Mouse (Mus musculus) MEL (cell line): ENCODE results near the gene Gm20388. TPM values are rescaled to one million over a fixed set of nuclear protein-coding genes. Genes with fewer than 3 reads are reported as not detected.

Experiments
- DNase-seq: peaks from one replicate; pipeline ENCODE4 v3.0.0; 2011; ENCODE audit warnings: low read depth, low spot score
- H3K27ac ChIP-seq: 2 replicates; pipeline ENCODE4 v1.5.1; 2012; ENCODE audit warnings: low read depth, mild to moderate bottlenecking, control low read depth, low read length, moderate library complexity; ENCODE audit not compliant: control insufficient read depth
- H3K27me3 ChIP-seq, 2 experiments: fragments of 150-350 bp in 1 of 2; sonication (generic) in 1 of 2; 2 replicates each; pipeline ENCODE4 v1.6.1; 2012; ENCODE audit warnings: low read length in 2 of 2, mild to moderate bottlenecking in 2 of 2, improper control_type of control experiment in 1 of 2, moderate library complexity in 1 of 2; ENCODE audit not compliant: insufficient read depth in 2 of 2, control insufficient read depth in 1 of 2
- H3K36me3 ChIP-seq, 2 experiments: 2 replicates each; pipeline ENCODE4 v1.6.1; 2012 to 2014; ENCODE audit warnings: low read length in 2 of 2, improper control_type of control experiment in 1 of 2, inconsistent platforms in 1 of 2, mild to moderate bottlenecking in 1 of 2; ENCODE audit not compliant: insufficient read depth in 2 of 2, control insufficient read depth in 1 of 2
- H3K4me1 ChIP-seq, 2 experiments: fragments of 150-350 bp in 1 of 2; sonication (generic) in 1 of 2; 2 replicates each; pipeline ENCODE4 v1.6.1; 2012; ENCODE audit warnings: low read length in 2 of 2, improper control_type of control experiment in 1 of 2, mild to moderate bottlenecking in 1 of 2; ENCODE audit not compliant: insufficient read depth in 2 of 2, control insufficient read depth in 1 of 2
- H3K4me3 ChIP-seq, 2 experiments: fragments of 150-350 bp in 1 of 2; sonication (generic) in 1 of 2; 2 replicates each; pipeline ENCODE4 v1.5.1; 2012; ENCODE audit warnings: low read depth in 2 of 2, low read length in 2 of 2, mild to moderate bottlenecking in 2 of 2, moderate library complexity in 2 of 2, control low read depth in 1 of 2, improper control_type of control experiment in 1 of 2; ENCODE audit not compliant: control insufficient read depth in 1 of 2, insufficient read depth in 1 of 2
- H3K79me2 ChIP-seq: 2 replicates; pipeline ENCODE4 v1.6.1; 2012; ENCODE audit warnings: mild to moderate bottlenecking, low read length, moderate library complexity; ENCODE audit not compliant: control insufficient read depth, poor library complexity, insufficient read depth
- H3K9ac ChIP-seq: 2 replicates; pipeline ENCODE4 v1.6.1; 2012; ENCODE audit warnings: low read depth, mild to moderate bottlenecking, control low read depth, low read length, moderate library complexity; ENCODE audit not compliant: control insufficient read depth, poor library complexity, severe bottlenecking
- H3K9me3 ChIP-seq: fragments of 150-350 bp; sonication (generic); replicated peaks from 2 replicates; pipeline ENCODE4 v1.6.1; 2012; ENCODE audit warnings: mild to moderate bottlenecking, low read length, improper control_type of control experiment, moderate library complexity; ENCODE audit not compliant: insufficient read depth
- BHLHE40 ChIP-seq: IDR thresholded peaks from 2 replicates; pipeline ENCODE4 v1.6.1; 2012; ENCODE audit warnings: low read depth, mild to moderate bottlenecking, inconsistent platforms, low read length, improper control_type of control experiment, borderline replicate concordance
- CHD1 ChIP-seq: IDR thresholded peaks from 2 replicates; pipeline ENCODE4 v1.6.1; 2012; ENCODE audit warnings: low read depth, mild to moderate bottlenecking, inconsistent platforms, low read length, improper control_type of control experiment
- E2F4 ChIP-seq: IDR thresholded peaks from 2 replicates; pipeline ENCODE4 v1.6.1; 2011; ENCODE audit warnings: low read depth, low read length, improper control_type of control experiment, borderline replicate concordance
- EP300 ChIP-seq, 2 experiments: IDR thresholded peaks; 2 replicates each; pipeline ENCODE4 v1.6.1; 2011; ENCODE audit warnings: improper control_type of control experiment in 2 of 2, low read length in 2 of 2, low read depth in 1 of 2, mild to moderate bottlenecking in 1 of 2
- ETS1 ChIP-seq: IDR thresholded peaks from 2 replicates; pipeline ENCODE4 v1.6.1; 2012; ENCODE audit warnings: low read depth, mild to moderate bottlenecking, inconsistent platforms, low read length, improper control_type of control experiment, moderate library complexity
- GABPA ChIP-seq: IDR thresholded peaks from 2 replicates; pipeline ENCODE4 v1.6.1; 2012; ENCODE audit warnings: low read depth, mild to moderate bottlenecking, inconsistent platforms, low read length, improper control_type of control experiment, moderate library complexity
- GATA1 ChIP-seq: IDR thresholded peaks from 2 replicates; pipeline ENCODE4 v1.6.1; 2011; ENCODE audit warnings: low read depth, low read length, improper control_type of control experiment
- HCFC1 ChIP-seq: IDR thresholded peaks from 2 replicates; pipeline ENCODE4 v1.6.1; 2012; ENCODE audit warnings: low read depth, mild to moderate bottlenecking, inconsistent platforms, low read length, improper control_type of control experiment, moderate library complexity
- JUND ChIP-seq: IDR thresholded peaks from 2 replicates; pipeline ENCODE4 v1.6.1; 2011; ENCODE audit warnings: low read depth, mild to moderate bottlenecking, improper control_type of control experiment, low read length
- KAT2A ChIP-seq: conservative IDR thresholded peaks from 2 replicates; pipeline ENCODE4 v1.6.1; 2012; ENCODE audit warnings: low read depth, low read length, improper control_type of control experiment, inconsistent platforms
- MAFK ChIP-seq: IDR thresholded peaks from 2 replicates; pipeline ENCODE4 v1.6.1; 2011; ENCODE audit warnings: low read depth, mild to moderate bottlenecking, low read length, improper control_type of control experiment, borderline replicate concordance
- MAZ ChIP-seq: IDR thresholded peaks from 2 replicates; pipeline ENCODE4 v1.6.1; 2012; ENCODE audit warnings: low read depth, mild to moderate bottlenecking, inconsistent platforms, low read length, improper control_type of control experiment
- MXI1 ChIP-seq: IDR thresholded peaks from 2 replicates; pipeline ENCODE4 v1.6.1; 2011; ENCODE audit warnings: mild to moderate bottlenecking, low read depth, low read length, improper control_type of control experiment
- MYB ChIP-seq: IDR thresholded peaks from 2 replicates; pipeline ENCODE4 v1.6.1; 2011; ENCODE audit warnings: mild to moderate bottlenecking, low read depth, low read length, improper control_type of control experiment
- MYC ChIP-seq: IDR thresholded peaks from 2 replicates; pipeline ENCODE4 v1.6.1; 2011; ENCODE audit warnings: low read depth, mild to moderate bottlenecking, low read length, improper control_type of control experiment, moderate library complexity
- NELFE ChIP-seq: IDR thresholded peaks from 2 replicates; pipeline ENCODE4 v1.6.1; 2011; ENCODE audit warnings: low read depth, low read length, improper control_type of control experiment
- NRF1 ChIP-seq: IDR thresholded peaks from 2 replicates; pipeline ENCODE4 v1.6.1; 2014; ENCODE audit warnings: low read depth, mild to moderate bottlenecking, inconsistent platforms, low read length, improper control_type of control experiment, moderate library complexity; ENCODE audit not compliant: poor library complexity, insufficient read depth, severe bottlenecking
- POLR2AphosphoS5 ChIP-seq: IDR thresholded peaks from 2 replicates; pipeline ENCODE4 v1.6.1; 2012; ENCODE audit warnings: low read depth, borderline replicate concordance, mild to moderate bottlenecking, inconsistent platforms, low read length, moderate library complexity, mixed read lengths
- RAD21 ChIP-seq: IDR thresholded peaks from 2 replicates; pipeline ENCODE4 v1.6.1; 2011; ENCODE audit warnings: mild to moderate bottlenecking, low read depth, low read length, improper control_type of control experiment
- RCOR1 ChIP-seq: IDR thresholded peaks from 2 replicates; pipeline ENCODE4 v1.6.1; 2012; ENCODE audit warnings: low read depth, mild to moderate bottlenecking, inconsistent platforms, low read length, improper control_type of control experiment
- SIN3A ChIP-seq: IDR thresholded peaks from 2 replicates; pipeline ENCODE4 v1.6.1; 2012; ENCODE audit warnings: low read length, improper control_type of control experiment, inconsistent platforms
- TBP ChIP-seq: IDR thresholded peaks from 2 replicates; pipeline ENCODE4 v1.8.0; 2011; ENCODE audit warnings: low read depth, low read length, improper control_type of control experiment
- TCF12 ChIP-seq: IDR thresholded peaks from 2 replicates; pipeline ENCODE4 v1.6.1; 2014; ENCODE audit warnings: low read depth, mild to moderate bottlenecking, inconsistent platforms, low read length, improper control_type of control experiment, moderate library complexity
- UBTF ChIP-seq: IDR thresholded peaks from 2 replicates; pipeline ENCODE4 v1.6.1; 2012; ENCODE audit warnings: low read depth, mild to moderate bottlenecking, inconsistent platforms, low read length, improper control_type of control experiment, moderate library complexity, borderline replicate concordance; ENCODE audit not compliant: insufficient read depth
- USF1 ChIP-seq: IDR thresholded peaks from 2 replicates; pipeline ENCODE4 v1.6.1; 2014; ENCODE audit warnings: low read depth, mild to moderate bottlenecking, inconsistent platforms, low read length, improper control_type of control experiment, moderate library complexity
- ZC3H11A ChIP-seq: IDR thresholded peaks from 2 replicates; pipeline ENCODE4 v1.6.1; 2012; ENCODE audit warnings: low read depth, mild to moderate bottlenecking, inconsistent platforms, low read length, improper control_type of control experiment
- ZKSCAN1 ChIP-seq: IDR thresholded peaks from 2 replicates; pipeline ENCODE4 v1.6.1; 2012; ENCODE audit warnings: low read depth, mild to moderate bottlenecking, inconsistent platforms, low read length, improper control_type of control experiment, moderate library complexity
- ZMIZ1 ChIP-seq: IDR thresholded peaks from 2 replicates; pipeline ENCODE4 v1.6.1; 2012; ENCODE audit warnings: low read depth, mild to moderate bottlenecking, inconsistent platforms, low read length, improper control_type of control experiment, moderate library complexity
- ZNF384 ChIP-seq: IDR thresholded peaks from 2 replicates; pipeline ENCODE4 v1.6.1; 2012; ENCODE audit warnings: low read depth, mild to moderate bottlenecking, inconsistent platforms, low read length, improper control_type of control experiment
- polyA plus RNA-seq, 2 experiments: library from polyadenylated mRNA; stranded (reverse) in 1 of 2; unstranded in 1 of 2; fragments of >175 nt in 1 of 2; fragments of >200 nt in 1 of 2; gene quantifications; 2 replicates each; pipeline versions ENCODE4 v1.2.1 to v1.2.4; 2012; ENCODE audit warnings: low replicate concordance in 2 of 2, low read depth in 1 of 2; ENCODE audit not compliant: insufficient read length in 2 of 2, insufficient read depth in 1 of 2, missing spikeins in 1 of 2
- total RNA-seq: library from RNA; depleted of rRNA; stranded (reverse); fragments of 300-350 nt; gene quantifications from 2 replicates; pipeline ENCODE4 v1.2.3, GENCODE M21; 2012

The Gm20388 gene
- total and polyA plus RNA-seq, 3 experiments = 11.1 to 17.8 TPM; not detected in 1

DNA sequence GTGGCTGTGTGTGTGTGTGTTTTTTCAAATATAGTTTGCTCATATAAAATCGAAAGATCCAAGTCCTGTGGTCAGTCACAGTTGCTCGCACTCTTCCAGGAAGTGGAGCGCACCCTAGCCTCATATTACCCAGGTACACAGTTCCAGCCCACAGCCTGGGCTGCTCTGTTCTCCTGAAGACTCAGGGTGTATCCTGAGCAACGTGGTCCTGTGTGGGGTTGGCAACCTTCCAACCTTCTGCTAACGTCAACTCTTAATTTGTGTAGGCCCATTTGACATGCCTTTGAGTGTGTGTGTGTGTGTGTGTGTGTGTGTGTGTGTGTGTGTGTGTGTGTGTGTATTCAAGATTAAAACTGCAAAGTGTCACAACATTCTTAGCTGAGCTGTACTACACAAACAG is 3786.7 kb downstream of the Gm20388 start:
- no peaks in the 10 kb centered on the region for H3K9me3 ChIP-seq
- H3K27me3 ChIP-seq = peaks cover 0 to 3% of the 10 kb centered on the region in 2 experiments; a peak in 1 of 4 replicates
- H3K79me2 ChIP-seq = no peaks in the 10 kb centered on the region
- H3K4me3 ChIP-seq = no peak overlapping the region
- H3K36me3 ChIP-seq = no peaks in the 10 kb centered on the region
- H3K27ac ChIP-seq = no peak overlapping the region
- no peaks in the 10 kb centered on the region for H3K4me1 ChIP-seq
- no peak overlapping the region for H3K9ac ChIP-seq
- no peak for DNase-seq
- TF ChIP-seq ZKSCAN1 (no peak), HCFC1 (no peak), MAZ (no peak), SIN3A (no peak), GABPA (no peak), MXI1 (no peak), NRF1 (no peak), MYC (no peak), CHD1 (no peak), TCF12 (no peak), ZMIZ1 (no peak), E2F4 (no peak), KAT2A (no peak), RCOR1 (no peak), BHLHE40 (no peak), RAD21 (no peak), TBP (no peak), JUND (no peak), UBTF (no peak)
- TF ChIP-seq, all 39 proteins: peak for 0

DNA sequence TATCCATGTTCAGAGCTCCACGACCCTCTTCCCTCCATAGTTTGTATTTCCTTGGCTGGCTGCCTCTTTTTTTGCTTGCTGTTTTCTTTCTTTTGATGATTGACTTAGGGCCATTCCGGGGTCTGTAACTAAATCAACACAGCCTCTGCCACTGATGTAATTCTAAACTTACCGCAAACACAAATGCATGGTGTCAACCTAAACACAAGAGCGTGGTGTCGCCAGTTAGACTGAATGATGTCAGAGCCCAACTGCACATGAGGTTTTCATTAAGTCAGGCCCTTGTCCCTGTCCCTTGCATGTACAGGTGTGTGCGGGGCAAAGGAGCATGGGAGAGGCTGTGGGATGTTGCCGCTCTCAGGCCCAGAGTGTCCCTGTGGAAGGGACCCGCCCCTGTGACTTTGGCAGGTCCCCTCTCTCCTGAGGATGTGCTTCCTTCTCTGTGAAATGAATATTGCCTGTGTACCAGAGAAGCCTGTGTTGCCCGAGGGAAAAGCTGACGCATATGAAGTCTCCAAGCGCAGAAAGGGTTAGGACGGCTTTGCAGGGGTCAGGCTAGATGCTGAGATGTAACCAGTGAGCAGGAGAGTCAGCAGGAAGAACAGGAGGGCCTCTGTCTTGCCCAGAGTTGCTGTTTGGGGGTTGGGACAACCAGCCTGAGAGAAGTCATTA is 3789.9 kb downstream of the Gm20388 start:
- no peak overlapping the region for H3K27ac ChIP-seq
- H3K4me1 ChIP-seq = no peaks in the 10 kb centered on the region
- H3K36me3 ChIP-seq = no peaks in the 10 kb centered on the region
- no peak overlapping the region for H3K9ac ChIP-seq
- H3K79me2 ChIP-seq = no peaks in the 10 kb centered on the region
- H3K9me3 ChIP-seq = no peaks in the 10 kb centered on the region
- no peak for DNase-seq
- no peaks in the 10 kb centered on the region for H3K27me3 ChIP-seq
- H3K4me3 ChIP-seq = no peak overlapping the region
- no peak for TF ChIP-seq TCF12
- TF ChIP-seq MYB = no peak
- no peak for TF ChIP-seq CHD1
- TF ChIP-seq EP300 (IDR thresholded peaks at IDR 0.05; ENCODE audit: low read depth in 1 of 2, low read length in 2 of 2) = no peak
- TF ChIP-seq MYC = no peak
- no peak for TF ChIP-seq NELFE
- TF ChIP-seq ETS1 = no peak
- no peak for TF ChIP-seq MXI1
- no peak for TF ChIP-seq POLR2AphosphoS5
- no peak for TF ChIP-seq SIN3A
- no peak for TF ChIP-seq ZMIZ1
- no peak for TF ChIP-seq USF1
- no peak for TF ChIP-seq MAFK
- TF ChIP-seq NRF1 = no peak
- TF ChIP-seq TBP = no peak
- TF ChIP-seq GATA1 = no peak
- no peak for TF ChIP-seq ZC3H11A
- TF ChIP-seq ZNF384 = no peak
